Mouse (Mus musculus) retina, postnatal 1 day (tissue): ENCODE data around the gene Ier5.

Experiments
- DNase-seq: peaks from one replicate; pipeline ENCODE4 v3.0.0-alpha.2; 2012

Ier5 gene

GRCm38 (mm10) chr1:155075856-155076255, 23.6 kb downstream of the Ier5 start:
- no peak for DNase-seq

GRCm38 (mm10) chr1:155074856-155075255, 24.6 kb downstream of the Ier5 start:
- DNase-seq = no peak

- no peak for DNase-seq
These were observed 25.5 kb downstream of the Ier5 start for GRCm38 (mm10) chr1:155073905-155074304.

- DNase-seq = no peak
These were observed 26.3 kb downstream of the Ier5 start for GRCm38 (mm10) chr1:155073133-155073532.

- no peak for DNase-seq
These were observed 28.1 kb downstream of the Ier5 start for GRCm38 (mm10) chr1:155071287-155071876.

- no peak for DNase-seq
These were observed 28.7 kb downstream of the Ier5 start for GRCm38 (mm10) chr1:155070561-155071286.

- DNase-seq = no peak
These were observed 29.7 kb downstream of the Ier5 start for GRCm38 (mm10) chr1:155069696-155070095.

GRCm38 (mm10) chr1:155066196-155066595, 33.2 kb downstream of the Ier5 start:
- DNase-seq = no peak

- DNase-seq = no peak
These were observed 34.3 kb downstream of the Ier5 start for GRCm38 (mm10) chr1:155065068-155065701.

GRCm38 (mm10) chr1:155064649-155065048, 34.8 kb downstream of the Ier5 start:
- no peak for DNase-seq

- no peak for DNase-seq
These were observed 35.3 kb downstream of the Ier5 start for GRCm38 (mm10) chr1:155064111-155064510.

GRCm38 (mm10) chr1:155062963-155063362, 36.5 kb downstream of the Ier5 start:
- DNase-seq = peak; percentile 82

GRCm38 (mm10) chr1:155062057-155062456, 37.4 kb downstream of the Ier5 start:
- DNase-seq = no peak

- peak; percentile 21 for DNase-seq
These were observed 38.3 kb downstream of the Ier5 start for GRCm38 (mm10) chr1:155060832-155061801.

- no peak for DNase-seq
These were observed 39.2 kb downstream of the Ier5 start for GRCm38 (mm10) chr1:155060261-155060660.

GRCm38 (mm10) chr1:155059505-155059904, 39.9 kb downstream of the Ier5 start:
- peak; percentile 24 for DNase-seq

GRCm38 (mm10) chr1:155058099-155059012, 41.1 kb downstream of the Ier5 start:
- no peak for DNase-seq

- no peak for DNase-seq
These were observed 43.3 kb downstream of the Ier5 start for GRCm38 (mm10) chr1:155056166-155056565.

- DNase-seq = no peak
These were observed 44.4 kb downstream of the Ier5 start for GRCm38 (mm10) chr1:155055041-155055440.

- DNase-seq = no peak
These were observed 45.0 kb downstream of the Ier5 start for GRCm38 (mm10) chr1:155054366-155054965.

- DNase-seq = no peak
These were observed 46.1 kb downstream of the Ier5 start for GRCm38 (mm10) chr1:155053296-155053695.
